Mouse (Mus musculus): Measurements from ENCODE around the gene Olfr572. TPM values are rescaled to one million over a fixed set of nuclear protein-coding genes. Genes with fewer than 3 reads are reported as not detected.

The Olfr572 gene
- total and polyA plus RNA-seq, 2 experiments from 2014 or later = not detected

DNA sequence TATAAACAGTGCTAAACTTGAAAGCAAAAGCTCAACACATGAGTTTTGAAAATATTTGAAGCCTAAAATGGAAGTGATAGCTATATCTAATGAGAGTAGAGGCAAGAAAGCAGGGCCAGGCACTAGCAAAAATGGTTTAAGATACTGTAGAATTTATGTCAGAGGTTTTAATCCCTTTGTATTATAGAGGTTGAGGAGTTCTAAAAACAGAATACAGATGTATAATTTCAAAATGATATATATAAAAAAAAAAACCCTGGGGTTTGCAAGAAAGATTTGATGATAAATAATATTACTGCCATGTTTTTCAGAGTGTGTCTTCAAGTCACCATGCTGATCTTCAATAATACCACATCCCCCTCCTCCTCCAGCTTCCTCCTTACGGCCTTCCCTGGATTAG, 24.0 kb downstream of the Olfr572 start, which contains the start of gene Olfr574:
Olfr574 (plus strand) TSS at position 301 of the 400 bp plus-strand sequence.
- no peak for ATAC-seq (ENCODE audit: insufficient read depth, low read depth)
- H3K4me2 ChIP-seq (ENCODE audit: low read depth, low read length) = no peak within 1 kb of the TSS
- no peaks in the 10 kb centered on the region for H3K4me1 ChIP-seq (ENCODE audit: control insufficient read depth, insufficient read depth)
- WGBS = 82% methylated on average over 1 of the region's 1 CpGs
- H3K27ac ChIP-seq (ENCODE audit: low read depth) = no peak within 1 kb of the TSS
- DNase-seq (ENCODE audit: low spot score) = no peak
- H3K4me3 ChIP-seq (ENCODE audit: low read depth, low read length) = no peak within 1 kb of the TSS
- no peak within 1 kb of the TSS for H3K9ac ChIP-seq (replicated peaks; ENCODE audit: low read depth, low read length)
- no peaks in the 10 kb centered on the region for H3K36me3 ChIP-seq (replicated peaks; ENCODE audit: control insufficient read depth, insufficient read depth, low read length)
- H3K27me3 ChIP-seq (ENCODE audit: control insufficient read depth, insufficient read depth, low read length) = no peaks in the 10 kb centered on the region
- TF ChIP-seq CTCF (IDR thresholded peaks at IDR 0.05; ENCODE audit: low read depth) = no peak
- TF ChIP-seq EP300 (IDR thresholded peaks at IDR 0.05; ENCODE audit: low read depth) = no peak
- H3K9me3 ChIP-seq (replicated peaks; ENCODE audit: control insufficient read depth, low read length) = no peaks in the 10 kb centered on the region

DNA sequence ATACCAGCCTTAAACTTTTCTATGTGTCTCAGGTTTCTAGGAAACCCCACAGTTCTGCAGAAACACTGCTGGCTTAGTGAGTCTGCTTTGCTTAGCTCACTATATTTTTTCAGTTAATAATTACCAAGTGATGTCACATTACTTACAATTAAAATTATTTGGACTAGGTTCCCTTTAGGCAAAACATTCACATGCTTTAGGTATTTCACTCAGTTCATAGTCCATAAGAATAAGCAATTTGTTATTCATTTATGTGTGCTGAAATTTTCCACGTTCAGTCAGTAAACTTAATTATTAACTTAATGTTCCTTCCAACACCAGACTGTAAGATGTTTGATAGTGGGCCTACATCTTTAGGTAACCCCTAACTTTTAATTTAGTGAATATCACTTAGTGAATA, 26.5 kb downstream of the Olfr572 start:
- no peak for DNase-seq (ENCODE audit: low spot score)
- no peaks in the 10 kb centered on the region for H3K27me3 ChIP-seq (ENCODE audit: control insufficient read depth, insufficient read depth, low read length)
- TF ChIP-seq EP300 (IDR thresholded peaks at IDR 0.05; ENCODE audit: low read depth) (no peak), CTCF (IDR thresholded peaks at IDR 0.05; ENCODE audit: low read depth) (no peak)
- no peak overlapping the region for H3K4me3 ChIP-seq (ENCODE audit: low read depth, low read length)
- H3K9me3 ChIP-seq (replicated peaks; ENCODE audit: control insufficient read depth, low read length) = no peaks in the 10 kb centered on the region
- H3K4me2 ChIP-seq (ENCODE audit: low read depth, low read length) = no peak overlapping the region
- H3K4me1 ChIP-seq (ENCODE audit: control insufficient read depth, insufficient read depth) = no peaks in the 10 kb centered on the region
- WGBS = 65% methylated on average over 1 of the region's 1 CpGs
- no peak overlapping the region for H3K27ac ChIP-seq (ENCODE audit: low read depth)
- H3K36me3 ChIP-seq (replicated peaks; ENCODE audit: control insufficient read depth, insufficient read depth, low read length) = no peaks in the 10 kb centered on the region
- no peak overlapping the region for H3K9ac ChIP-seq (replicated peaks; ENCODE audit: low read depth, low read length)
- no peak for ATAC-seq (ENCODE audit: insufficient read depth, low read depth)

DNA sequence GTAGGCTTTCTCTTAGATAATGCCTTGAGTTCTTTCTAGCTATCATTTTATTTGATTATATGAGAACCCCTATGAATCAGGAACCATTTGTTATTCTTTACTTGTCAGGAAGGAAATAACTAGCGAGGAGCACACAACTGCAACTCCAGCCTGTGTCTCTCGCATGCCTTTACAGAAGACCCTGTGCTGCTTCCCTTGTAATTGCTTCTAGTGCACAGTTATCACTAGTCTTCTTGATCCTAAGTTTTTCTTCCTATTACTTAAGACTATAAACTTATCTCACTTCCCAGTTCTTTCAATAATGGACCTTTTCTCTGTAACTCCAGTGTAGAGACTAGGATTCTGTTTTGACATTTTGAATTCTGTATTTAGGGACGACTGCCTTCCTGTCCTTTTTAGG, 33.9 kb downstream of the Olfr572 start:
- no peaks in the 10 kb centered on the region for H3K4me1 ChIP-seq (ENCODE audit: control insufficient read depth, insufficient read depth)
- H3K36me3 ChIP-seq (replicated peaks; ENCODE audit: control insufficient read depth, insufficient read depth, low read length) = no peaks in the 10 kb centered on the region
- ATAC-seq (ENCODE audit: insufficient read depth, low read depth) = no peak
- no peak for DNase-seq (ENCODE audit: low spot score)
- TF ChIP-seq CTCF (IDR thresholded peaks at IDR 0.05; ENCODE audit: low read depth) (no peak), EP300 (IDR thresholded peaks at IDR 0.05; ENCODE audit: low read depth) (no peak)
- H3K9me3 ChIP-seq (replicated peaks; ENCODE audit: control insufficient read depth, low read length) = no peaks in the 10 kb centered on the region
- H3K4me3 ChIP-seq (ENCODE audit: low read depth, low read length) = no peak overlapping the region
- 52% methylated on average over 3 of the region's 3 CpGs for WGBS
- H3K27me3 ChIP-seq (ENCODE audit: control insufficient read depth, insufficient read depth, low read length) = no peaks in the 10 kb centered on the region
- no peak overlapping the region for H3K4me2 ChIP-seq (ENCODE audit: low read depth, low read length)
- no peak overlapping the region for H3K9ac ChIP-seq (replicated peaks; ENCODE audit: low read depth, low read length)
- no peak overlapping the region for H3K27ac ChIP-seq (ENCODE audit: low read depth)

DNA sequence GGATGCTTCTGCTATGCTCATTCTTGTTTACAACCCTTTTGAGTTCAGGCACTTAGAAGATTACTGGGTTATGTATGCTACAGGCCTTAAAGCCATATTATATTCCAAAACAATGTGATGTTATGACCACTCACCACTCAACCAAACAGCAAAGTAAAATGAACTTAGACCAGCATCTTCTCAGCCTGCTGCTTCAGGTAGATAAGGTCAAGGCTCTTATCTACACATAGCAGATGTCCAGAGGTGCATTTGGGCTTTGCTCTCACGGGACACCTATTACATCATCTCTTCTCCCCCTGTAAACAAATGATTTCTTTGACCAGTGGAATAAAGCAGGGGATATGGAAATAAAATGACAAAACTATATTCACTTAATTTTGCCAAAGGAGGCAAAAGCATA, 34.4 kb downstream of the Olfr572 start, which contains the start of gene Olfr575:
Olfr575 (minus strand) TSS at position 183 of the 400 bp plus-strand sequence.
- TF ChIP-seq EP300 (IDR thresholded peaks at IDR 0.05; ENCODE audit: low read depth) (no peak), CTCF (IDR thresholded peaks at IDR 0.05; ENCODE audit: low read depth) (no peak)
- DNase-seq (ENCODE audit: low spot score) (no peak), ATAC-seq (ENCODE audit: insufficient read depth, low read depth) (no peak)
- Histone ChIP-seq H3K4me2 (ENCODE audit: low read depth, low read length) (no peak within 1 kb of the TSS), H3K27me3 (ENCODE audit: control insufficient read depth, insufficient read depth, low read length) (no peaks in the 10 kb centered on the region), H3K36me3 (replicated peaks; ENCODE audit: control insufficient read depth, insufficient read depth, low read length) (no peaks in the 10 kb centered on the region), H3K4me1 (ENCODE audit: control insufficient read depth, insufficient read depth) (no peaks in the 10 kb centered on the region), H3K27ac (ENCODE audit: low read depth) (no peak within 1 kb of the TSS), H3K9ac (replicated peaks; ENCODE audit: low read depth, low read length) (no peak within 1 kb of the TSS), H3K9me3 (replicated peaks; ENCODE audit: control insufficient read depth, low read length) (no peaks in the 10 kb centered on the region), H3K4me3 (ENCODE audit: low read depth, low read length) (no peak within 1 kb of the TSS)
- WGBS = 28% methylated on average over 1 of the region's 1 CpGs

DNA sequence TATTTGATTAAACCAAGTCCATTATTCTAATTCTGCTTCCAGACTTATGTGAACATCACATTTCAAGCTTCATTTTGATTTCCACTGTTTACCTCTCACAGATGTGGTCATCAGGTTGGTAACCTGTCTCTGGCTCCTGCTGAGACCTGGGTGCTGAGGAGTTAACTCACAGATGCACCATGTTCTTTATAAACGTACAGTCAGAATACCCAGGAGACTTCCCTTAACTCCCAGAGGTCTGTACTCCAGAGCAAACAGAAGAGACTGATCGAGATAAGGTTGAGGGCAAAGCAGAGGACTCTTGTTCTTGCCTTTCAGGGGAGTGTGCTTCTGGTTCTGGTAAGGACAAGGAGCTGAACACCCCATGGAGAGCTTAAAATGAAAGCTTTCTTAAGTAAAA, 38.2 kb downstream of the Olfr572 start, which contains the start of gene Olfr576:
Olfr576 (plus strand) TSS at position 301 of the 400 bp plus-strand sequence.
- ATAC-seq (ENCODE audit: insufficient read depth, low read depth) (no peak), DNase-seq (ENCODE audit: low spot score) (no peak)
- no peaks in the 10 kb centered on the region for H3K27me3 ChIP-seq (ENCODE audit: control insufficient read depth, insufficient read depth, low read length)
- H3K36me3 ChIP-seq (replicated peaks; ENCODE audit: control insufficient read depth, insufficient read depth, low read length) = no peaks in the 10 kb centered on the region
- TF ChIP-seq EP300 (IDR thresholded peaks at IDR 0.05; ENCODE audit: low read depth) (no peak), CTCF (IDR thresholded peaks at IDR 0.05; ENCODE audit: low read depth) (no peak)
- H3K4me3 ChIP-seq (ENCODE audit: low read depth, low read length) = no peak within 1 kb of the TSS
- WGBS = 8% methylated on average over 2 of the region's 2 CpGs
- H3K27ac ChIP-seq (ENCODE audit: low read depth) = no peak within 1 kb of the TSS
- H3K9ac ChIP-seq (replicated peaks; ENCODE audit: low read depth, low read length) = no peak within 1 kb of the TSS
- no peaks in the 10 kb centered on the region for H3K9me3 ChIP-seq (replicated peaks; ENCODE audit: control insufficient read depth, low read length)
- no peaks in the 10 kb centered on the region for H3K4me1 ChIP-seq (ENCODE audit: control insufficient read depth, insufficient read depth)
- no peak within 1 kb of the TSS for H3K4me2 ChIP-seq (ENCODE audit: low read depth, low read length)

DNA sequence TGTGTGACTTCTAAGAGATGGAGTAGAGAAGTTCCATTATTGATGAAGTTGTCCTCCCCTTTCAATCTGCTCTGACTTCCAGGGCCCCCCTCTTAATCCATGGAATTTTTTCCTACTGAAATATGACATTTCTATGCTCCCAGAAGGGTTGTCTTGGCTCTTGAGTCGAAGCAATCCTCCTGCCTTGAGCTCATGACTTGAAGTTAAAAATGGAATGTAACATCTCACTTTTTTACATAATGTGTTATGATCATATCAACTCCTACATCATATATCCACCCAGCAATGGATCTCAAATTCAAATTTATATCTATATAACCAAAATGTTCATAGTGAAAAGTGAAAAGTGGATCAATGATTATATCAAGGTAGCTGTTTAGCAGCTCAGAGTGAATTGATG, 50.2 kb downstream of the Olfr572 start:
- H3K27me3 ChIP-seq (ENCODE audit: control insufficient read depth, insufficient read depth, low read length) = no peaks in the 10 kb centered on the region
- WGBS = 49% methylated on average over 1 of the region's 1 CpGs

More for the DNA sequence above, 50.2 kb downstream of the Olfr572 start:
- H3K4me2 ChIP-seq (ENCODE audit: low read depth, low read length) = no peak overlapping the region
- TF ChIP-seq CTCF (IDR thresholded peaks at IDR 0.05; ENCODE audit: low read depth) (no peak), EP300 (IDR thresholded peaks at IDR 0.05; ENCODE audit: low read depth) (no peak)
- no peak overlapping the region for H3K9ac ChIP-seq (replicated peaks; ENCODE audit: low read depth, low read length)
- H3K36me3 ChIP-seq (replicated peaks; ENCODE audit: control insufficient read depth, insufficient read depth, low read length) = no peaks in the 10 kb centered on the region
- no peaks in the 10 kb centered on the region for H3K9me3 ChIP-seq (replicated peaks; ENCODE audit: control insufficient read depth, low read length)
- no peak overlapping the region for H3K27ac ChIP-seq (ENCODE audit: low read depth)
- no peak for DNase-seq (ENCODE audit: low spot score)
- no peak for ATAC-seq (ENCODE audit: insufficient read depth, low read depth)
- no peak overlapping the region for H3K4me3 ChIP-seq (ENCODE audit: low read depth, low read length)
- H3K4me1 ChIP-seq (ENCODE audit: control insufficient read depth, insufficient read depth) = no peaks in the 10 kb centered on the region

Measured in heart, postnatal 0 days (tissue).